Mouse (Mus musculus): ENCODE data around the gene Chst7.

GRCm38 (mm10) chrX:20128951-20129350, 69.6 kb downstream of the Chst7 start:
- TF ChIP-seq CTCF (IDR thresholded peaks at IDR 0.05; ENCODE audit: control insufficient read depth, insufficient read depth, low read length) (no peak), POLR2A (IDR thresholded peaks at IDR 0.05; ENCODE audit: borderline replicate concordance, control insufficient read depth, low read depth, low read length) (no peak)

Data from bone marrow, adult 2 months (tissue).